Mouse (Mus musculus) limb, embryonic 13.5 days (tissue): ENCODE measurements at regions not wholly inside any gene's neighbourhood (a gene's known extent, or its start where the extent isn't known, plus 50 kb on each side); places are given as distances from the start of the nearest gene placed in this dataset.
"Not testable (repeated sequence)": the region's sequence is repeated elsewhere in the genome, so short reads cannot be mapped to it uniquely, and the experiment has no call there.

Experiments used
- ATAC-seq: fragments of 200-750 bp; cut with Nextera tagmentation; 2 replicates; pipeline ENCODE4 v1.8.0; 2017; ENCODE audit warnings: low read depth, moderate number of reproducible peaks, moderate TSS enrichment; ENCODE audit not compliant: low FRiP score
- H3K27ac ChIP-seq: fragments of 300-500 bp; sonication (generic); 2 replicates; pipeline ENCODE4 v1.5.1; 2015; ENCODE audit warnings: inconsistent platforms, mild to moderate bottlenecking, moderate library complexity
- H3K27me3 ChIP-seq: fragments of 300-500 bp; sonication (generic); 2 replicates; pipeline ENCODE4 v1.6.1; 2015; ENCODE audit warnings: mild to moderate bottlenecking, inconsistent platforms
- H3K36me3 ChIP-seq: fragments of 300-500 bp; sonication (generic); 2 replicates; pipeline ENCODE4 v1.6.1; 2015; ENCODE audit warnings: inconsistent platforms, mild to moderate bottlenecking, moderate library complexity
- H3K4me1 ChIP-seq: fragments of 300-500 bp; sonication (generic); 2 replicates; pipeline ENCODE4 v1.6.1; 2015; ENCODE audit warnings: inconsistent platforms
- H3K4me2 ChIP-seq: fragments of 300-500 bp; sonication (generic); replicated peaks from 2 replicates; pipeline ENCODE4 v1.6.1; 2015; ENCODE audit warnings: inconsistent platforms, mild to moderate bottlenecking, moderate library complexity
- H3K4me3 ChIP-seq: fragments of 300-500 bp; sonication (generic); 2 replicates; pipeline ENCODE4 v1.5.1; 2015; ENCODE audit warnings: moderate library complexity, mild to moderate bottlenecking, inconsistent platforms
- H3K9ac ChIP-seq: fragments of 300-500 bp; sonication (generic); 2 replicates; pipeline ENCODE4 v1.6.1; 2015; ENCODE audit warnings: mild to moderate bottlenecking, inconsistent platforms
- H3K9me3 ChIP-seq: fragments of 300-500 bp; sonication (generic); 2 replicates; pipeline ENCODE4 v1.6.1; 2016; ENCODE audit warnings: inconsistent platforms
- WGBS: fragments of 180-500 bp; shearing (Covaris S2); methylation state at CpG from one replicate; pipeline ENCODE4 v1.1.7; 2015; 5-methylcytosine and 5-hydroxymethylcytosine counted together

DNA sequence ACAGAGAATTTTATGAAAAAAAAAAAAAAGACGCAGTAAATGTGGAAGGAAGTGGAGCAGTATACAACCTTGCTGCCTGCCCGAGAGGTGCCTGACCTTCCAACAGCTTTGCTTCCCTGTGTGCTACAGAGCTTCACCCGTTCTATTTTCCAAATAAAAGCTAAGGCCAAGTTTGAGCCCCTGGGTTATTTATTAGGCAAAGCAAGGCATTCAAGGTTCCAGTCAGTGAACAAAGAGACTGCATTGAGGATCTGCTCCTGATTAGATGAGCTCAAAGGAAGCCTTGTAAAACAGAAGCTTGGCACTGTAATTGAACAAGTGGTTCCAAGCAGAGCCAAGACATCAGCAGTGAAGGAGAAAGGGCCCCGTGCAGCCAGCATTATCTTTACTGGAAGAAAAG is 236.4 kb downstream of the Tmem114 start:
- H3K4me1 ChIP-seq, result no peaks in the 10 kb centered on the region
- H3K27me3 ChIP-seq, result 0 out of 2 replicates have a peak, but pooled peaks cover 2% of the 10 kb centered on the region
- WGBS, result 36% methylated on average over 4 of the region's 4 CpGs
- no peak overlapping the region for H3K4me2 ChIP-seq
- H3K27ac ChIP-seq, result no peak overlapping the region
- no peak overlapping the region for H3K9ac ChIP-seq
- H3K9me3 ChIP-seq, result no peaks in the 10 kb centered on the region
- H3K4me3 ChIP-seq, result no peak overlapping the region
- no peaks in the 10 kb centered on the region for H3K36me3 ChIP-seq
- no peak for ATAC-seq

DNA sequence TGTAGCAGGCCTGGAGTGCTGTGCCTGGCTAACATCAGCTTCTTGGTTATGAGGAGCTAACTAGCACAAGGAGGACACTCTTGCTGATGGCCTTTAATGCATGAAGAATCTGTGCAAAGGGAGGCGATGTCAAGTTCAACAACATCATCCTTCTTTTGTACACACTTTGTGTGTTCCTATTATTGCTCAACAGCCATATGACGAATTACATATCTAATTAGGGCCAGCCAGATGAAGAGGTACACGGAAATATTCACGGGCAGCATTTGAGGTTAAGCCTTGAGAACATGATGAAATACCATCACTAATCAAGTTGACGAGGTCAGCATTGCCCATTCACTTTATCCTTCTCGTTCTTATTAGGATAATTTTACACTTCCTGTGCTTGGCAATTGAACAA is 240.2 kb downstream of the Tmem114 start:
- ATAC-seq, result no peak
- Histone ChIP-seq H3K4me1 (no peaks in the 10 kb centered on the region), H3K36me3 (no peaks in the 10 kb centered on the region), H3K9ac (no peak overlapping the region), H3K4me3 (no peak overlapping the region), H3K27ac (no peak overlapping the region), H3K27me3 (0 out of 2 replicates have a peak, but pooled peaks cover 2% of the 10 kb centered on the region), H3K9me3 (no peaks in the 10 kb centered on the region), H3K4me2 (no peak overlapping the region)
- 68% methylated on average over 6 of the region's 6 CpGs for whole genome bisulfite sequencing

DNA sequence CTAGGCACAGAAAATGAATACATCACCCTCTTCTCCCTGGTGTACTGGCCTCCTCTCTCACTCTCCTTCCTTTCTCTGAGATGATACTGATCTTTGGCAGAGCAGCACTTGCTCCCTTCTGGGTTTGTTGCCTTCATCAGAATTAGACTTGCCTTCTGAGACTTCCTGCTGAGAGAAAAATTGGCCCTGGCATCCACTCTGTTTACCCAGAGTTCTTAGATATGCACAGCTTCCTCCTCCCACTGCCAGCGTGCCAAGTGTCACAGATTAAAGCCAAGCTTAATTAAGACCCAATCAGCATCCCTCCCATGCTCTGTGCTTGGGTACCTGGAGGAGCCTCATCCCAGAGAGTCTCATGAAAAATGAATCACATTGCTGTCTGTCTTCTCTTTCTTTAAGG is 246.0 kb downstream of the Tmem114 start:
- WGBS, result 36% methylated on average over 1 of the region's 1 CpGs
- H3K9me3 ChIP-seq, result no peaks in the 10 kb centered on the region
- ATAC-seq, result no peak
- H3K4me2 ChIP-seq, result no peak overlapping the region
- no peak overlapping the region for H3K9ac ChIP-seq
- H3K4me3 ChIP-seq, result no peak overlapping the region
- peaks cover 14% of the 10 kb centered on the region for H3K4me1 ChIP-seq
- H3K36me3 ChIP-seq, result no peaks in the 10 kb centered on the region
- H3K27me3 ChIP-seq, result no peaks in the 10 kb centered on the region
- no peak overlapping the region for H3K27ac ChIP-seq

DNA sequence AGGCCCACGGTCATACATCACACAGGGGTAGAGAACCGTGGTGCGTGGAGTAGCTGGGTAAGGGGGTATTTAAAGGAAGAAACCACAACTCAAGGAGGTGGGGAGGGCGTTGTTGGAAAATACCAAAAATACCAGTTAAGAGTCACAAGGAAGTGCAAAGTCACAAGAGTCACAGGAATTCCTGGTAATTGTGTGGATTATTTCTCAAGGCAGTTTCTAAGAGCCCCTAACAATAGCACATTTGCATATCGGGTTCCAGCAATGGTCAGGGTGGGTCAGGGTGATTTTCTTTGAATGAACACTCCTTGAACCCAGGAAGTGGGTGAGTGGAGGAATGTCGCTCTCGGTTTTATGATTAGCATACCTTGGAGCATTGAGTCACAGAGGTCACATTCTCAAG is 247.7 kb downstream of the Tmem114 start:
- not testable (repeated sequence) for H3K27me3 ChIP-seq, H3K4me2 ChIP-seq, H3K36me3 ChIP-seq, ATAC-seq, H3K9me3 ChIP-seq, H3K4me3 ChIP-seq, H3K27ac ChIP-seq, H3K9ac ChIP-seq
- WGBS, result 91% methylated on average over 7 of the region's 7 CpGs
- peaks cover 14% of the 10 kb centered on the region for H3K4me1 ChIP-seq

DNA sequence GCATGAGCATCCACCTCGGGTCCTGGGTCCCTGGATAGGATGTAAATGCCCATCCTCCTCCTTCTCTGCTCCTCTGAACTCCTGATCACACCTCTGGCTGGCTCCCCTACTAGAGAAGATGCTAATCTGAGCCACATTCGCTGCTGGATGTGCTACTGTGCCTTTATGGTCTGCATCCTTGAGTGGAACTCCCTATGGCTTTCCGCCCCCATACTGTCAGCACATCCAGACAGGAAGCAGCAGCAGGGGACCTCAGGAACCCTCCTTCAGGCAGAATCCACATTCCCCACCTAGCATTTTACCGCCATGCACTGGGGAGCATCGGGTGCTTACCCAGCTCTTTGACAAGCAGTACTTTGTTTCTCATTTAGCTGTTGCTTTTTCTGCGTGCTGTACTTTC is 248.8 kb downstream of the Tmem114 start:
- Histone ChIP-seq H3K27me3 (peaks cover 3% of the 10 kb centered on the region; the same call in 1 of the 2 replicates), H3K4me3 (no peak overlapping the region), H3K9ac (no peak overlapping the region), H3K27ac (no peak overlapping the region), H3K36me3 (no peaks in the 10 kb centered on the region), H3K9me3 (no peaks in the 10 kb centered on the region), H3K4me1 (peaks cover 14% of the 10 kb centered on the region), H3K4me2 (no peak overlapping the region)
- 50% methylated on average over 6 of the region's 6 CpGs for WGBS
- ATAC-seq, result no peak
